Comparison of ENCODE assay signal across 17 mouse cellular contexts in the genomic region with DNA sequence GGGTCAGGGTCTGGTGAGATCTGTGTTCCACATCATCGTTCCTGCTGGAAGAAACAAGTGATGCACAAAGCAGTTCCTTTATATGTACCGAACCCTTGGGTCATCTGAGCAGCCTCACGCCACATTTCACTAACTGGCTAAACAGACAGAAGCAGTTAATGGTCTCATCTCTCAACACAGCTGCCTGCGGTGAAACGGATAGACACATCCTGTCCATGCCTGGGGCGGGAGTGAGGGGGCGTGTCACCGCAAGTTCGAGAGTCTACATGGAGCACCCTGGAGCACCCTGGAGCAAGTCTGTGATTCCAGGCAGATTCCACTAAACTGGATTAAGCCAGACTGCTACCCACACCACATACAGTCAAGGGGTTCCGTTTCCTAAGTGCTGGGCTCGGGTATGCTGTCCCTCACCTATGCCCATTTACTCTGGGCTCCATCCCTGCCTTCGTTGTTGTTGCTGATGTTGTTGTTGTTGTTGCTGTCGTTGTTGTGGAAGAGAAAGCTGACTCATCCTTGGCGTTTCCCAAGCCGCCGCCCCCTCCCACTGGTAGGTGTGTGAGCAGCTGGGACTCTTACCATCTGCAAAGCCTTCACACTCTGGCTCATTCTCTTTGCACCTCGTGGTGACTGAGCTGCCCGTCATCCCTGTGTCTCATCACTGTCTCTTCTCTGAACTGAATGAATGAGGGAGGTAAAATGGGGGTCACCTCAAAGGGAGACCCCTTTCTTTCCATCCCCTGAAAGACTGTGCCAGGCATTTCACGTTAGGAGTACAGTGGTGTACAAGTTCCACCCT.
DNase-seq lines count a peak whose midpoint lies in the region; ATAC-seq lines count a peak whose summit lies in the region.
"Had no signal": no experiment of that assay in that cellular context is flagged by ENCODE, and none has a peak within 500 bp of the region (broad histone marks: within the 10 kb centered on the region; RNA-seq: fewer than 3 reads in every experiment).

No protein-coding gene starts in this region.

- peak; percentile 66 for ATAC-seq in frontal cortex, adult (ENCODE audit: low TSS enrichment)

- DNase-seq in frontal cortex, postnatal 14 days (ENCODE audit: low spot score in 2 of 2): no peak
- peak; percentile 25 for DNase-seq in layer of hippocampus, adult 9-11 months
- no peak for DNase-seq in layer of hippocampus, adult 8-10 months (ENCODE audit: low spot score in 2 of 2)
- DNase-seq in right cerebral cortex, adult 2 months (ENCODE audit: low spot score in 2 of 2): peak; percentile 67 to 68
- DNase-seq in right cerebral cortex, postnatal 36 days (ENCODE audit: low spot score in 2 of 2): no peak
- DNase-seq in adrenal gland, postnatal 14 days: no peak
- DNase-seq in gastrocnemius, postnatal 4 days (ENCODE audit: low spot score in 2 of 2): no peak
- DNase-seq: adrenal gland, postnatal 36 days; B cell, adult 2 months; cerebellum, adult 11-12 months; embryo, embryonic 11 days; gastrocnemius, adult 2 months; heart, postnatal 4 days; kidney, adult 18-20 months; lung, postnatal 36 days; midbrain, embryonic 14.5 days had no signal

Comparison
In these comparisons a context has a peak if more than half of its experiments do, and no peak if none do; other contexts are left out.
1. DNase-seq: peak in layer of hippocampus, adult 9-11 months (single experiment) and right cerebral cortex, adult 2 months (2 of 2); none in frontal cortex, postnatal 14 days (0 of 2), layer of hippocampus, adult 8-10 months (0 of 2), right cerebral cortex, postnatal 36 days (0 of 2), adrenal gland, postnatal 14 days (single experiment) and gastrocnemius, postnatal 4 days (0 of 2).